Mouse (Mus musculus) G1E-ER4 (cell line): ENCODE data around the gene Ushbp1. TPM values are rescaled to one million over a fixed set of nuclear protein-coding genes. Genes with fewer than 3 reads are reported as not detected.

ENCODE experiments used
- GATA1 ChIP-seq: IDR thresholded peaks from one replicate; pipeline ENCODE4 v1.8.0; 2012; ENCODE audit warnings: low read length, inconsistent platforms
- polyA plus RNA-seq: library from polyadenylated mRNA; stranded (reverse); fragments of >175 nt; gene quantifications from 2 replicates; pipeline ENCODE4 v1.2.3, GENCODE M21; 2012

Ushbp1 gene
- polyA plus RNA-seq, 1 experiment: 0.10 TPM

DNA sequence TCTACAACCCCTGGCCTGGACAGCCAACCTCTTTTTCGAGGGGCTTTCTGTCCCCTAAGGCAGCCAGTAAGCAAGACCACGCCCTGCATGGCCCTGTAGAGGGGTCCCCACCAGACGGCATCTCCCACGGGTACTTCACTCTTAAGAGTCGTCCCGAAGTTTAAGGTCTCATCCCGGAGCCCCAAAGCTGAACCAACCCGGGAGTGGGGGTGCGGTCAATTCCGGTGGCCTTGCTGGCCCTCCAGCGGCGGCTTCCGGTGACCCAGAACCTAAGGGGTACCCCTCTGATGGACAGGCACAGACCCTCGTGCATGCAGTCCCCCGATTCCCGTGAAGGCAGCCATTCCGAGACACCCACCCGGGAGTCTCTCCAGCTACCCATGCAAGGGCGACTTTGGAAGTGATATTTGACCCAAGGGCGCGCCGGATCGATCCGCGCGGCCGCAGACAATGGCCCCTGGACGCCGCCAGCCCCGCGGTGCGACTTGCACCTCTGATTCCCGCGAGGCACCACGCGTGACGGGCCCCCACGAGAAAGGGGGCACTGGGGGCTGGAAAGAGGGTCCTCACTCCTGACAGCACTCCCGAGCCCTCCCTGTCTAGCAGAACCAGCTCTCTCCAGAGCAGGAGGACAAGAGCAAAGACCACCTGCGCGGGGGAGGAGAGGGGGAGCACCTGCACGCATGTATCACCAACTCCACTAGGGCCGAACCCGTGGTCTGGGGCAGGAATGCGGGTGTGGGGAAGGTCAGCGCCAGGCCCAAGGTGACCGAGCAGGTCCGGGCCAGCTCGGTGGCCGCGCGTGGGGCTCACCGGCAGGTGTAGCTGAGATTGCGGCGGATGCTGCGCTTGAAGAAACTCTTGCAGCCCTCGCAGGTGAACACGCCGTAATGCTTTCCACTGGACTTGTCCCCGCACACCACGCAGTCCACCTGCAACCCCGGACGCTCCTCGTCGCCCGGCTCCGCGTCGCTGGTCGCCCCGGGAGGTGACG, 15.1 kb downstream of the Ushbp1 start:
- TF ChIP-seq GATA1: no peak

DNA sequence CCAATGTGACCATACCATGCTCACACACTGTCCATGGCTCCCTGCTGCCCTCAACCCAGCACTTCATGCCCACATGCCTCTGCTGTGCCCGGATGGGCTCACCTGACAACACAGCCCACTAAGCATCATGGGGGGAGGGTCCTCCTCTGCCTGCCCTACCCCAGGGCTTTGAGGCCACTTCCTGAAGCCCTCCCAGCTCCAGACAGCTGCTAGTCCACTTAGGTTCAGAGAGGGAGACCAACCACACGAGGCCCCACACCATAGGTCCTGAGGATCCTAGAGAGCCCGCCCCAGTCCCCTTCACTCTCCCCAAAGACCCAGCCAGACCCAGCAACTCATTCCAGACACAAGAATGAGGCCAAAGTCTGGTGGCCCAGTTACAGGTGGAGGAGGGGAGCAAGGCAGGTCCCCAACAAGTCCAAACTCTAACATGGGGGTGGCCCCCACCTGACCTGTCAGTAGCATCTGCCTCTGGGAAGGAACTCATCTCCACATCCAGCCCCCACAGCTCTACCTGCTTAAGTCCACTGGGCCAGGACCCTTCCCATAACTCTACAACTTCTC, 16.0 kb downstream of the Ushbp1 start:
- TF ChIP-seq GATA1: no peak

DNA sequence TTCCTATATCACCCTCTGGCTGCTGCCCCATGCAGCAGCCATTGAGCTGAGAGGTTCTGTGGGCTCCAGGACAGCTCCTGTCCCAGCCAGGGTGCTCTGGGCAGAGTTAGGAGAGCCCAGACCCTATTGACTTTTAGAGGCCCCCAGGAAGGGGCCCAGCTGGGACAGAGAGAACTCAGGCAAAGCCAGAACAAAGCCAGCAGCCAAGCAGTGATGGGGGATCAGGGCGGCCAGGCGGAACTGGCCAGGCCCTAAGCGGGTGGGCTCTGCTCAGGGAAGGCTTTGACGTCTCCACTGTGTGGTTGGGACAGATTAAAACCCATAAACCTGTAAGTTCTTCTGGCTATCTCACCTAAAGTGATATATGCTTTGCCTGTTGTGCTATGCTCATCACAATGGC, 16.6 kb downstream of the Ushbp1 start:
- no peak for TF ChIP-seq GATA1

DNA sequence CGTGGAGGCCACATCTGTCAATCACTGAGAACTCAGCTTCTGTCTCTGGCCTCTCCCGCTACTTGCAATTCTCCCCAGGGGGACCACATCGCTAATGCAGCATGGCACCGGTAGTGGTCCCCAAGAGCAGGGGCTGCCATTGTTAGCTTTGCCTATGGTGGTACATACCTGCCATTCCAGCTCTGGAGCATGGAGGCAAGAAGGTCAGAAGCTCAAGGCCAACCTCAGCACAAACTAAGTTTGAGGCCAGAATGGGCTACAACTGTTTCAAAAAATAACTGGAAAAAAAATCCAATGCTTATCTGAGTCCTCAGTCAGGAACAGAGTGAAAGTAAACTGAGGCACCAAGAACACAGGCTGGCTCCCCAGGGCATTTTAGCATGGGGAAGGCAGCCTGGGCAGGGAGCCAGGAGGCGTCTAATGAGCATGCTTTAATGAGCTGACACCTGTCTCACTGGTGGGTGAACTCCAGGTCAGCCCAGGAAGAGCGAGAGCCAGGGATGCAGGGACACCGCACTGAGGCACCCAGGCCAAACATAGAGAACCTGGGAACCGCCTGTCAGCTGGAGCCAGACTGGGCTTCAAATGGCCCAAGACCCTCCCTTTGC, 19.1 kb downstream of the Ushbp1 start:
- no peak for TF ChIP-seq GATA1

DNA sequence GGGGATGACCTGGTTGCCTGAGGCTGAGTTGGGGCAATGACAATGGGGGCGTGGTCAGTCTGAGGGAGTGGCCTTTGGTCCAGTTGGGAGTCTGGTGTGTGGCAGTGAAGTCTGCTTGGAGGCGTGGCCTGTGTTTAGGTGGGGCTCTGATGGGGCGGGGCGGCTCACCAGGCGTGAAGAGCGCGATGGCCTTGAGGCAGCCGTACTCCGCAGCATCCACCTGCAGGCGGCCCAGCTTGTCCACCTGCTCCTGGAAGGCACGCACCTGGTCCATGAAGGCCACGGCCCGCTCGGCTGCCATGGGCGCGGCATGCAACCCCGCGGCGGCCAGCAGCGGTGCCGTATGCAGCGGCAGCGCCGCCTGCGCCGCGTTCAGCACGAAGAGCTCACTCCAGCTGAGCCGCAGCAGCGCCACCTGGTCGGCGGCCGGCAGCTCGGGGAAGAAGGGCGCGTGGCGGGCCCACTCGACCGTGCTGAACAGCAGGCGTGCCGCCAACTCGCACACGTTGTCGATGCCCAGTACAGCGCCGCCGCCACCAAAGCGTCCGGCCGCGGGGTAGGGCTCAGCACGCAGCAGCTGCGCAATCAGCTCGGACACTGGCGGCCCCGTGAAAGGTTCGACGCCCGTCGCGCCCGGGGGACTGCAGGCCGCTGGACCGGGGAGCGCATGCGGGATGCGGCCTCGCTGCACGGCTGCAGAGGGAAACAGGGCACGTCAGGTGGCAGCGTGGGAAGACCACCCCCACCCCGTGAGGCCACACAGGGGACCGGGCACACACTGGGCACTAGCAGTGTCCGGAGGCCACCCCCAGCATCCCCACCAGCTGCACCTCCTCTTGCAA, 19.8 kb downstream of the Ushbp1 start:
- TF ChIP-seq GATA1: no peak

DNA sequence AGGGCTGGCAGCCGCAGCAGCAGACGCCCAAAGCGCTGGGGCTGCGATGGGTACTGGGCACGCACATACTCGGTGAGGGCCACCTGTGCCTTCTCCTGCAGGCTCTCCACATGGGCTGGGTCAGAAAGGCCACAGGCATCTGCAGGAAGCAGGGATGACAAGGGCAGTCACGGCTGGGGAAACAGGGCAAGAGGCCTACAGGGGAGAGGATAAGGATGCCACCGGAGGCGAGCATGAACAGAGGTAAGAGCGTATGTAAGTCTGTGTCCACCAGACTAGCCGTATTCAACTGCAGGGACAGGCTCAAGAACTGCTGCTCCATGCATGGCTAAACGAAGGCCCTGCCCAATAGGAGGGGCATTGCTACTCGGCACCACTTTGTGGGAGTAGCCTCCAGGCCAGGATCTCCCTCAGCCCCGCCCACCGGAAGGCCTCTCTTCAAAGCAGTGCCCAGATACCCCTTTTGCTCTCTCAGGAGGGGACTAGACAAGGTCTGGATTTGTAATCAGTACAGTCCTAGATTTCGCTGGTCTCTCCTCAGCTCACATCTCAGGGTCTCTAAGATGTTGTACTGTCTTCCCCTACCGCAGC, 20.9 kb downstream of the Ushbp1 start:
- no peak for TF ChIP-seq GATA1

DNA sequence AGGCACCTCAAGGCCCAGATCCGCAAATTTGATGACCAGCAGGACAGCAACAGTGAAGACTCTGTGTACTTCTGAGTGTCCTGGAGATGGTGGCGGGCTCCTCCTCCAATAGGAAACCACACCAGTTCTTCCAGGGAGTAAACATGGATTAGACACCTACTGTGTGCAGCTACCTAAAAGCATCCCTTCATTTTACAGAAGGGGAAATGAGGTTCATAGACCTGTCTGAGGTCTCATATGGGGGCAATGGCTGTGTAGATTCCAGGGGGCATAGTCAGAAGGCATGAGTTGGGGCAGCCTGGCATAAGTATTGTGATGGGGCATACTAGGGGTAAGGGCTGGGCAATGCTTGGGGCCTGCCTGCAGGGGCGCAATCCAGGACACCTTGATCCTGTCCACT, 22.6 kb downstream of the Ushbp1 start:
- TF ChIP-seq GATA1: no peak

DNA sequence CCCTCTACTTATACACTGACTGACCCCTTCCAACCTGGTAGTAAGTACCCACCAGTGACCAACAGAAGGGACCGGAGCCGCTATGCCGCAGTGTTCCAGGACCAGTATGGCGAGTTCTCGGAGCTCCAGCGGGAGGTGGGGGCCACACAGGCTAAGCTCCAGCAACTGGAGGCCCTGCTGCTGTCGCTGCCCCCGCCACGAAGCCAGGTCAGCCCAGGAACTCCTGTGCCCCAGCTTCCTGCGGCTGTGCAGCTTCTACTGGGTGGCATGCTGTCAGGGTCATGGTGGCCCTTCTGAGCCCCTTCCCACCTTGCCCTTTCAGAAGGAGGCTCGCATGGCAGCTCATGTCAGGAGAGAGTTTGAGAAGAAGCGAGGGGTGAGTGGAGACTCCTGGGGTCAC, 23.2 kb downstream of the Ushbp1 start:
- no peak for TF ChIP-seq GATA1

DNA sequence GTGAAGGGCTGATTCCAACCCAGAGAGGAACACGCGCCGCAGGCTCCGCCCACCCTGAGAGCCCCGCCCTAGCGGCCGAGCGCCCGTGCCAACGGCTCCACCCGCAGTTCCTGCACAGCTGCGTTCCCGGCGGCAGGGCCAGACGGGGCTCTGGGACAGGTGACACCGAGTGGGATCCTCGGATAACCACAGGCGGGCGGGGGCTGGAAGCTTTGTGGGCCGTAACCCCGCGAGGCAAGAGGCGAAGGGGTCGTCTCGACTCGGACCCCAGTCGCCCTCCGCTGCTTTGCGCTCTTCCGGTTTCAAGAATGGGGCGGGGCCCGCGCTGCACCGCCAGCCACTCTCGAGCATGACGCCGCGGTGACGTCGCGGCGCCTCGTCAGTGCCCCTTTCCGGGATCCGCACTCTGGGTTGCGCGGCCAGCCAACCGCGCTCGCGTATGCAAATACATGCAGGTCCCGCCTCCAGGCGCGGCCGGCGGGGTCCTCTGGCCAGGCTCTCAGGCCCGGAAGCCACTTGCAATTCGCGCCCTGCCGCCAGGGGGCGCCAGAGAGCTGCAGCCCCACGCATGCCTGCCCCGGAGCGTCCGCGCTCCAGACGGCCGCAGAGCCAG, 24.3 kb downstream of the Ushbp1 start, which contains the start of gene Ocel1:
TSS of gene Ocel1 (plus strand) at position 63 of the 613 bp plus-strand sequence.
- no peak for TF ChIP-seq GATA1

DNA sequence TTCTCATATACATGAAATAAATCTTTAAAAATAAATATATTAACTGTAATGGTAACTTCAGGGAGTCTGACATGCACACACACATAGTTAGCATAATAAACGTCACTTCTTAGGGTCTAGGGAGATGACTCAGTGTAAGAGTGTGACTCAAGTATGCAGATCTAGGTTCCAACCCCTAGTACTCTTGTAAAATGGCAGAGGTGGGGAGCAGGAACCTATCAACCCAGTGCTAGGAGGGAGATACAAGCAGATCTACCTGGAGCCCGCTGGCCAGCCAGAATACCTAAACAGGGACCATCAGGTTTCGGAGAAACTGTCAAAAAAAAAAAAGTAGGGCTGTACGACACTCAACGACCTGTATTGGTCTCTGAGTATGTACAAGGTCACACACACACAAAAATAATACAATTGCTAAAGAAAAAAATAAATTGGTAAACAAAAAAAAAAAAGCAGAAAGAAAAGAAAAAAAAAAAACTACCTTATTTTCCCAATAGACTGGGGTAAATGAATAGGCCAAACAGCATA, 24.8 kb downstream of the Ushbp1 start:
- no peak for TF ChIP-seq GATA1

DNA sequence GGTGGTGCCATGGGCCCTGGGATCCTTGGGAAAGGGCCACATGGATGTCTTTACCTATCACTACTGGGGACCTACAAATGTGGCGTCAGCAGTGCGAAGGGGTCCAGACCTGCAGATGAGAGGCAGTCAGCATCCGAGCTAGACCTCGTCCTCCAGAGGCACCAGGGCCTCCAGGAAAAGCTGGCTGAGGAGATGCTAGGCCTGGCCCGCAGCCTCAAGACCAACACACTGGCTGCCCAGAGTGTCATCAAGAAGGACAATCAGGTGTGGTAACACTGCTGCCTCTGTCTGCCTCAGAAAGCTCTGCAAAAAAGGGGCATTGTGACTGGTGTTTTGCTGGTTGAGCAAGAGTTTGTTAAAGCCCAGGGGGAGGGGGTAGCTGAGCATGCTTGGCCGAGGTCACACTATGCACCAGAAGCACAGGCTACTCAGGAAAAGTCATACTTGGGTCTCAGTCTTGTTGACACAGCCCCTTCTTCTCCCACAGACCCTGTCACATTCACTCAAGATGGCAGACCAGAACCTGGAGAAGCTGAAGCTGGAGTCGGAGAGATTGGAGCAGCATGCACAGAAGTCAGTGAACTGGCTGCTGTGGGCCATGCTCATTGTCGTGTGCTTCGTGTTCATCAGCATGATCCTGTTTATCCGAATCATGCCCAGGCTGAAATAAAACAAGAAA, 26.4 kb downstream of the Ushbp1 start:
- no peak for TF ChIP-seq GATA1

DNA sequence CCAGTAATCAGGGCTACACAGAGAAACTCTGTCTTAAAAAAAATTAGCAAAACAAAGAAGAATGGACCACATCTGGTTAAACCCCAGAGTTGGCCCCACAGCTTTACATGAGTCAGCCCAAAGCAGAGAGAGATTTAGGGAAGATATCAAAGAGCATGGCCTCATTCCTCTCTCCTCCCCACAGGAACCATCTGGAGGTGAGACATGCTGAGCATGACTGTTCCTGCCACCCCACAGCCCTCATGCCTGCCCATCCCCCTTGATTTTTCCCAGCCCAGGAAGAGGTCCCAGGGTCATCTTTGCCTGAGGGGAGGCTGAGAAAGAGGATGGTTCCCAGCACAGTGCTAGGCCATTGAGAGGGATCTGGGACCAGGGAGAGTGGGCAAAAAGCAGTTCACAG, 27.2 kb downstream of the Ushbp1 start:
- TF ChIP-seq GATA1: no peak

DNA sequence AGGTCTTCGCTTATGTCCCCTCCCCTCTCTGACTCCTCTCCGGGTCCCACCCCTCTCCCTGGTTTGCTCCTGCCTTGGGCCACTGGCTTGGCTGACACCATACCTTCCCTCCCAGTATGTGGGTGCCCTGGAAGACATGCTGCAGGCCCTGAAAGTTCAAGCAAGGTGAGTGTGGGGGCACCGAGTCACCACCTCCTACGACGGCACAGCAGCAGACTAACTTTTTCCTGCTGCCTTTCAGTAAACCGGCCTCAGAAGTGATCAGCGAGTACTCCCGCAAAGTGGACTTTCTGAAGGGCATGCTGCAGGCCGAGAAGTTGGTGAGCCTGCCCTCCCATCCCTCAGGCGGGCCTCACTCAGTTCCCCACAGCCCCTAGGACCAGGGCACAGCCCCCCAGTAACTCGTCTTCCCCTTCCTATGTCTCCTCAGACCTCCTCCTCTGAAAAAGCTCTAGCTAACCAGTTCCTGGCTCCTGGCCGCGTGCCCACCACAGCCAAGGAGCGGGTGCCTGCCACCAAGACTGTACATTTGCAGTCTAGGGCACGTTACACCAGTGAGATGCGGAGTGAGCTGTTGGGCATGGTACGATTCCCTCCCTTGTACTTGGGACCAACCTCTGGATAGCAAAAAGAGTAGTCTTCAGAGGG, 27.9 kb downstream of the Ushbp1 start:
- TF ChIP-seq GATA1: no peak
